Mouse (Mus musculus) ES-E14 (cell line): ENCODE measurements around the gene Exoc4.

Experiments used
- MAFK ChIP-seq: IDR thresholded peaks from 2 replicates; pipeline ENCODE4 v1.6.1; 2014; ENCODE audit warnings: mild to moderate bottlenecking, low read depth, low read length, inconsistent platforms; ENCODE audit not compliant: insufficient read depth
- ZC3H11A ChIP-seq: IDR thresholded peaks from 2 replicates; pipeline ENCODE4 v1.6.1; 2012; ENCODE audit warnings: low read depth, mild to moderate bottlenecking, inconsistent platforms, low read length, borderline replicate concordance

DNA sequence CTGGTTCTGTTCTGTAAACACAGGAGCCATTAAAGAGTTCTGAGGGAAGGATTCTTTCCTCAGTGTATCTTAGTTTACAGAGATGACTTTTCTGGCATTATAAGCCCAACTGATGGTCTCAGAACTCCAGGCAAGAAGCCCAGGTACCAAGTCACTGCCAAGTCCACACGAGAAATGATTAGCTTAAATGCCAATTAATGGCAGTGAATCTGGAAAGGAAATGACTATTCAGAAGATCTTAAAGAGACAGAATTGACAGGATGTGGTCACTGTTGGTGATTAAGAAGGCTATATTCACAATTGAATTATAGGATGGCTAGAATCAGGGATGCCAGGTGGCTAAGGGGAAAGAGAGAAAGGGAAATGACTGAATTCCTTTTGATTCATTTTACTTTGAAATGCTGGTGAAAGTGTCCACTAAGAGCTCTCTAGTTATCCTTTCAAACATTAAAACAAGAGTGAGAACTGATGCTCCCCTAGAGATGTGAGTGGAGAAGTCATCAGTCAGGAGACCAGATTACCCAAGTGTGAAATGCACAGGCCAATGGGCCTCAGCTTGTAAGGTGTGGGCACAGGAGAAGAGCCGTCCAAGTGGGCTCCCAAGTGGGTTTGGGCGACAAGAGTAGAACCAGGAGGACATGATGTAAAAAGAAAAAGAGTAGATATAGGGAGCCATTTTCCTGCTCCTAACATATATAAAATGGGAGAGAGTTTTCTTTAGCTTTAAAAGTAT, 587.3 kb downstream of the Exoc4 start:
- TF ChIP-seq MAFK (no peak), ZC3H11A (no peak)
